Mouse (Mus musculus): ENCODE results near the gene Lhx9. TPM values are rescaled to one million over a fixed set of nuclear protein-coding genes. Genes with fewer than 3 reads are reported as not detected.
"Not testable (repeated sequence)": the region's sequence is repeated elsewhere in the genome, so short reads cannot be mapped to it uniquely, and the experiment has no call there.

Gene Lhx9
- polyA plus RNA-seq (2015; fragmentation: Nextera tagmentation; extraction: Ambion mirVana), result 15.9 and 64.3 TPM in 2 replicates

DNA sequence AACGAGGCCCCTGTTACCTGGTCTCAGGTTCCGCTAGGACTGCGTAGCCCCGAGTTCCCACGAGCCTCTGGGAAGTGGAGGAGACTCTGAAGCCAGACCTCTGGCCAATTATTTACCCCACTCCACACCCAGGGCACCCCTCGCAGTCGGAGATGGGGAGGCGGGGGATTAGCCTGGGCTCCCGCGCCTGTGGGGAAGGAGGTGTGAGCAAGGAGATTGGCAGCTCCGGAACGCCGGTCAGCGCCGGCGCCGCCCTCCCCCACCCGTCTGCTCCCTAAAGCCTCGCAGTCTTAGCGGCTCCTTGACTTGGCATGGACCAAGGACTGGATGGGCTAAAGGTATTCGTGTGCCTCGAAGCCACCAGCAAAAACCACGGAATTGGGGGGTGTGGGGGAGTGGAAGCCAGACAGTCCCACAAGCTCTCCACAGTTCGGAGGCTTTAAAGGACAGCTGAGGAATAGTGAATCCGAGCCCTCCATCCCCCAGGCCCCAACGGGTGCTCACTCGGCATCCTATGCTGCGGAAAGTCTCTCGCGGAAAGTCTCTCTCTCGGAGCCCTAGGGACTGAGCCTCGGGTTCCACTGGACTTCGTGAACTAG lies at the start of gene Lhx9:
Gene Lhx9 (minus strand): TSS at position 67 of the 599 bp plus-strand sequence.
- ATAC-seq (ENCODE audit: low FRiP score, low read depth), result peak; percentile 64
- peaks cover 22% of the 10 kb centered on the region for H3K4me1 ChIP-seq (replicated peaks)
- H3K4me2 ChIP-seq, result peak within 1 kb of the TSS; percentile 53
- H3K9ac ChIP-seq, result no peak within 1 kb of the TSS
- H3K36me3 ChIP-seq, result no peaks in the 10 kb centered on the region; the same call in 1 of the 2 replicates
- no peaks in the 10 kb centered on the region for H3K9me3 ChIP-seq
- H3K27ac ChIP-seq (replicated peaks), result peak within 1 kb of the TSS; percentile 29
- H3K4me3 ChIP-seq, result peak within 1 kb of the TSS; percentile 30
- H3K27me3 ChIP-seq, result peaks cover 67% of the 10 kb centered on the region
- WGBS, result under 1% methylated on average over 33 of the region's 33 CpGs

DNA sequence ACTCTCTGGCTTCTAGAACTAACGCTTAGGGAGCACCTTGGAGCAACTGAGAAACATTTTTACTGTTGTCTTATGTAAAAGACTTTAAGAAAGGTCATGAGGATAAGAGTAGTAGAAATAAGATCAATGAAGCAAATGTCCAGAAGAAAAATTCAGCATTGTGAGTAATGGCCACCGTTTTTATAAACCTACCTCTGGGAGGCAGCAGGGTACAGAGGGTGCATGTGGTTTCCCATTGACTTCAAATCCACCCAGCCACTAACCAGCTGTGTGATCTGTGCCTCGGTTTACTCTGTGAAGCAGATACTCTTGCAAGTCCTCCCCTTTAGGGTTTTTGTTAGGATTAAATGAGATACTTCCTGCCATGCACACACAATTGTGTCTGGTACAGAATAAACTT lies 47.7 kb upstream of the Lhx9 start:
- 77% methylated on average over 3 of the region's 3 CpGs for WGBS
- no peak for ATAC-seq (ENCODE audit: low FRiP score, low read depth)

DNA sequence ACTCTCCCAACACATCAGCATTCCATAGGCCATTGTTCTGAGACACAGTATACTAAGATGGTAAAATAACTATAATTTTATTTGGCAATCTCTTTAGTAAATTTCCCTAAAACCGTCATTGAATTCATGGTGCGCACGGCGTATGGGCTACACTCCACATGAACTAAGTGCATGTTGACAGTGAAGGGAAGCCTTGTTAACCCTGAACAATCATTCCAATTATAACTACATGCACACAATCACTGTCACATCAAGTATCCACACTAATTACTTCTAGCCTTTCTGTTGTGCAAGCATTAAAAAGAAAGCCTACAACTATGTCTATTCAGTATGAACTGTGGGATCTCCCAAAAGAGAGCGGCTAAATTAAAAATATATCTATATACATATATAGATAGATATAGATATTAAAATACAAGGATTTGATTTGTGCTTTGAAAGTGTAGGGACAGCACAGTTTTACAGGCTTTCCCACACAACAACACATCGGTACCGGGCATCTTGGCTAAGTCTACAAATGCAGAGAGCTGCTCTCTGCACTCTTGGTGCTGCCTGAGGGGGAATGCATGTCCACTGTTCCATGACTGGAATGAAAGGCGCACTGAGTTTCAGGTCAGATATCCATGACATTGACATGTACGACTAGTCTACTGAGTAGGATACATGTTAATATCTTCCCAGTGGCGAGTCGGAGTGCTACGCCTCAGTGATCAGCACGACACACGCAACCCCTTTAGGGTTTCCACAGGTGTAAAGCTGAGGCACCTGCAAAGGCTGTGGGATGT lies 29.3 kb upstream of the Lhx9 start:
- Histone ChIP-seq H3K36me3 (no peaks in the 10 kb centered on the region), H3K9me3 (no peaks in the 10 kb centered on the region), H3K9ac (no peak overlapping the region), H3K27ac (replicated peaks) (no peak overlapping the region), H3K27me3 (no peaks in the 10 kb centered on the region), H3K4me3 (no peak overlapping the region), H3K4me2 (no peak overlapping the region), H3K4me1 (replicated peaks) (no peaks in the 10 kb centered on the region)
- 94% methylated on average over 14 of the region's 14 CpGs for WGBS
- ATAC-seq (ENCODE audit: low FRiP score, low read depth), result no peak

More for the DNA sequence above, 47.7 kb upstream of the Lhx9 start:
- H3K27ac ChIP-seq (replicated peaks), result no peak overlapping the region
- no peaks in the 10 kb centered on the region for H3K9me3 ChIP-seq
- H3K36me3 ChIP-seq, result no peaks in the 10 kb centered on the region
- no peaks in the 10 kb centered on the region for H3K4me1 ChIP-seq (replicated peaks)
- H3K4me3 ChIP-seq, result no peak overlapping the region
- no peaks in the 10 kb centered on the region for H3K27me3 ChIP-seq
- no peak overlapping the region for H3K9ac ChIP-seq
- no peak overlapping the region for H3K4me2 ChIP-seq

- Histone ChIP-seq H3K4me1 (replicated peaks) (no peaks in the 10 kb centered on the region), H3K4me2 (peak overlapping the region; percentile 16), H3K36me3 (no peaks in the 10 kb centered on the region), H3K4me3 (no peak overlapping the region), H3K9me3 (no peaks in the 10 kb centered on the region), H3K9ac (no peak overlapping the region), H3K27me3 (no peaks in the 10 kb centered on the region), H3K27ac (replicated peaks) (no peak overlapping the region)
- ATAC-seq (ENCODE audit: low FRiP score, low read depth), result no peak
- 72% methylated on average over 16 of the region's 16 CpGs for WGBS
Observed at GRCm38 (mm10) chr1:138876371-138877045, 28.1 kb upstream of the Lhx9 start.

DNA sequence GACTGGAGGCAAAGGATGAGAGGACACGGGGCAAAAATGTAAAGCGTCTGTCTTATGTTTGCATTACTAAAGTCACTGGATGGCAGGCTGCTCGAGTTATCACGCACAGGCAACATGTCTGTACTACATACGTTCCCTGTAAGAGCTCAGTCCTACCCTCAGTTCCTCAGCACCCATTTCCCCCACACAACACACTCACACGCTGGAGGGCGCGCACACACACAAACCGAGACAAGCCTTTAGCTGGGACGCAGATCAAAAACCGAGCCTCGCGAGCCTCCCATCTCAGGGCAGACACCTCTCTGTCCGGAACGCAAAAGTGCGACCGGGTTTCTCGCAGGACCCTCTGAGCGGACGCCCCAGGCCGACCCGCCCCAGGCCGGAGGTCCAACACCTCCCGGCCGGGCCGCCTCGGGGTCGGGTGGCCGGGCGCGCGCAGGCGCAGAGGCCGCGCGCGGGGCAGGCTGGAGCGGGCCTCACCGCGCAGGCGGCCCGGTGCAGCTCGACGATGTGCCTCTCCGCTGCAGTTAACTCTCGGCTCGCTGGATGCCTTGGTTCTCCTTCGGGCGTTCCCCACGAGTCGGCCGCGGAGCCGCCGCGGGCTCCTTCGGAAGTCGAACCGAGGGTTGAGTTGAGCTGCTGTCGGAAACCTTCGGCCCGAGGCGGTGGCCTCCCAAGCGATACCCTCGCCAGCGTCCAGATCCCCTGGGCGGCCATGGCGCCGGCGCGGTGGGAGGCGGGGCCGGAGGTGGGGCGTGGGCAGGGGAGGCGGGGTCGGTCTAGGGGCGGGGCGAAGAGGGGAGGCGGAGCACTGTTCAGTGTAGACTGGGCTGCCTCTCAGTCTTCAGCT lies 7.9 kb upstream of the Lhx9 start, which contains the start of gene 2310009B15Rik:
Gene 2310009B15Rik (minus strand): TSS at position 752 of the 850 bp plus-strand sequence.
- Histone ChIP-seq H3K4me2 (peak within 1 kb of the TSS; percentile 42), H3K9ac (peak within 1 kb of the TSS; percentile 48), H3K27ac (replicated peaks) (peak within 1 kb of the TSS; percentile 89), H3K4me3 (peak within 1 kb of the TSS; percentile 55)
- not testable (repeated sequence) for H3K36me3 ChIP-seq; H3K27me3 ChIP-seq; H3K9me3 ChIP-seq; H3K4me1 ChIP-seq (replicated peaks)
- ATAC-seq (ENCODE audit: low FRiP score, low read depth), result peak; percentile 99
- WGBS, result under 1% methylated on average over 50 of the region's 79 CpGs

DNA sequence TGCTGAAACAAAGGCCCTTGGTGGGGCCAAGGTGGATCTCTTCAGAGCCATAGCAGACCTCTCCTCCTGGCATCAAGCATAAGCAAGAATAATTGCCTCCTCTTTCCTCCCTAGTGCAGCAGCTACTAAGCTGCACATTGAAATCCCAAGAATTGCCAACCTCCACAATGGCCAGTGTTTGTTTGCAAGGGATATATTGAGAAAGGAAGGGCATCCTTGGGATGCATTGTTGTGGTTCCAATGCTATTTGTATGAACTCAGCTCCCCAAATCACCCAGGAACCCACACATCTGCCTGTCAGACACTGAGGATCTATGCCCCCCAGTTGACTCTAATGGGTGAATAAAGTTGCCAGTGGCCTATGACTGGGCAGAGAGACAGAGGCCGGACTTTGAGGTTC lies 2.4 kb upstream of the Lhx9 start:
- Histone ChIP-seq H3K27ac (replicated peaks) (no peak overlapping the region), H3K36me3 (no peaks in the 10 kb centered on the region; the same call in 1 of the 2 replicates), H3K27me3 (peaks cover 46% of the 10 kb centered on the region), H3K4me1 (replicated peaks) (peaks cover 23% of the 10 kb centered on the region), H3K9ac (no peak overlapping the region), H3K4me3 (no peak overlapping the region), H3K4me2 (no peak overlapping the region), H3K9me3 (no peaks in the 10 kb centered on the region)
- no peak for ATAC-seq (ENCODE audit: low FRiP score, low read depth)
- WGBS, result 83% methylated on average over 1 of the region's 1 CpGs

- peaks cover 52% of the 10 kb centered on the region for H3K27me3 ChIP-seq
- no peak for ATAC-seq (ENCODE audit: low FRiP score, low read depth)
- WGBS, result 47% methylated on average over 4 of the region's 4 CpGs
Observed at GRCm38 (mm10) chr1:138850161-138850539, 1.8 kb upstream of the Lhx9 start.

GRCm38 (mm10) chr1:138849531-138850160 lies 1.3 kb upstream of the Lhx9 start:
- no peak for ATAC-seq (ENCODE audit: low FRiP score, low read depth)
- H3K9me3 ChIP-seq, result no peaks in the 10 kb centered on the region
- no peak overlapping the region for H3K9ac ChIP-seq
- peaks cover 57% of the 10 kb centered on the region for H3K27me3 ChIP-seq
- H3K4me3 ChIP-seq, result no peak overlapping the region
- peaks cover 18% of the 10 kb centered on the region for H3K4me1 ChIP-seq (replicated peaks)
- no peaks in the 10 kb centered on the region; the same call in 1 of the 2 replicates for H3K36me3 ChIP-seq
- WGBS, result 7% methylated on average over 8 of the region's 8 CpGs
- H3K27ac ChIP-seq (replicated peaks), result no peak overlapping the region
- H3K4me2 ChIP-seq, result no peak overlapping the region

More at GRCm38 (mm10) chr1:138850161-138850539, 1.8 kb upstream of the Lhx9 start:
- Histone ChIP-seq H3K9me3 (no peaks in the 10 kb centered on the region), H3K4me2 (no peak overlapping the region), H3K4me3 (no peak overlapping the region), H3K4me1 (replicated peaks) (peaks cover 19% of the 10 kb centered on the region), H3K27ac (replicated peaks) (no peak overlapping the region), H3K9ac (no peak overlapping the region), H3K36me3 (no peaks in the 10 kb centered on the region; the same call in 1 of the 2 replicates)

DNA sequence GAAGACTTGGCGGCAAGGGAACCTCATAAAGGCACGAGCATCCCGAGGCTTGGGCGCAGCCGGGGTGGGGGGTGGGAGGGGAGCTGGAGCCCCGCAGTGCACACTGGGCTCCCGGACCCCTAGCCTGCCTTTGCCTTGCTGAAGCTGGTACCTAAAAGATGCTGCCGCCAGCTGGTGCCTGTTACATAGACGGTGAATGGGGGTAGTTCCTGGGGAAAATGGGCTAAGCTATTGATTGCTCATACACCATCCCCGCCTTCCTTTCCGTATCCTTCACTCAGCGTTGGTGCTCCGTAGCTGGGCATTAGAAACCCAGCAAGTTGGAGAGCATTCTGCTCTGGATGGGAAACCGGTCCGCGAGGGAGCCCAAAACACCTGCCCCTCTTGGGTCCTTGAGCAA lies 351 bp downstream of the Lhx9 start:
- Histone ChIP-seq H3K4me1 (replicated peaks) (peaks cover 27% of the 10 kb centered on the region), H3K9me3 (no peaks in the 10 kb centered on the region), H3K9ac (no peak overlapping the region), H3K36me3 (no peaks in the 10 kb centered on the region; the same call in 1 of the 2 replicates), H3K27me3 (peaks cover 69% of the 10 kb centered on the region), H3K27ac (replicated peaks) (peak overlapping the region; percentile 21), H3K4me2 (peak overlapping the region; percentile 53), H3K4me3 (peak overlapping the region; percentile 30)
- peak; percentile 24 for ATAC-seq (ENCODE audit: low FRiP score, low read depth)
- WGBS, result under 1% methylated on average over 16 of the region's 16 CpGs

- no peaks in the 10 kb centered on the region; the same call in 1 of the 2 replicates for H3K36me3 ChIP-seq
- under 1% methylated on average over 21 of the region's 21 CpGs for WGBS
- no peaks in the 10 kb centered on the region for H3K9me3 ChIP-seq
- H3K4me1 ChIP-seq (replicated peaks), result peaks cover 31% of the 10 kb centered on the region
- ATAC-seq (ENCODE audit: low FRiP score, low read depth), result no peak
- peak overlapping the region; percentile 32 for H3K4me2 ChIP-seq
- peaks cover 69% of the 10 kb centered on the region for H3K27me3 ChIP-seq
- H3K27ac ChIP-seq (replicated peaks), result peak overlapping the region; percentile 29; the same call in 1 of the 2 replicates
- H3K4me3 ChIP-seq, result peak overlapping the region; percentile 27
- 0 out of 2 replicates have a peak overlapping the region, but pooled peaks have one; percentile 25 for H3K9ac ChIP-seq
Observed at GRCm38 (mm10) chr1:138847146-138847545, 1.2 kb downstream of the Lhx9 start.

- Histone ChIP-seq H3K9me3 (no peaks in the 10 kb centered on the region), H3K9ac (no peak overlapping the region), H3K4me2 (peak overlapping the region; percentile 2; the same call in 1 of the 2 replicates), H3K4me1 (replicated peaks) (peaks cover 37% of the 10 kb centered on the region), H3K27me3 (peaks cover 68% of the 10 kb centered on the region), H3K36me3 (no peaks in the 10 kb centered on the region; the same call in 1 of the 2 replicates), H3K27ac (replicated peaks) (no peak overlapping the region), H3K4me3 (peak overlapping the region; percentile 20)
- no peak for ATAC-seq (ENCODE audit: low FRiP score, low read depth)
- WGBS, result 3% methylated on average over 9 of the region's 9 CpGs
Observed at GRCm38 (mm10) chr1:138846581-138846980, 1.8 kb downstream of the Lhx9 start.
